Mouse (Mus musculus): ENCODE results near the gene Dazap1.

GRCm38 (mm10) chr10:80298571-80299281 is 37.4 kb downstream of the Dazap1 start:
- TF ChIP-seq EP300 (IDR thresholded peaks at IDR 0.05; ENCODE audit: low read depth in 1 of 2, low read length in 2 of 2) (no peak), ZNF384 (IDR thresholded peaks at IDR 0.05; ENCODE audit: low read depth, low read length) (no peak), TBP (IDR thresholded peaks at IDR 0.05; ENCODE audit: low read depth, low read length) (no peak), POLR2A (IDR thresholded peaks at IDR 0.05; ENCODE audit: control insufficient read depth in 1 of 2, insufficient read depth in 1 of 2, low read depth in 1 of 2, low read length in 2 of 2, poor library complexity in 1 of 2) (no peak), MAZ (IDR thresholded peaks at IDR 0.05; ENCODE audit: low read depth, low read length) (no peak), CTCF (IDR thresholded peaks at IDR 0.05 in 2 of 3, conservative IDR thresholded peaks at IDR 0.05 in 1 of 3; ENCODE audit: control insufficient read depth in 1 of 3, insufficient read depth in 1 of 3, low read depth in 2 of 3, low read length in 3 of 3, poor library complexity in 1 of 3, severe bottlenecking in 1 of 3) (no peak), USF2 (IDR thresholded peaks at IDR 0.05; ENCODE audit: borderline replicate concordance in 1 of 2, insufficient read depth in 1 of 2, low read depth in 1 of 2, low read length in 2 of 2) (no peak), MXI1 (IDR thresholded peaks at IDR 0.05; ENCODE audit: low read depth, low read length) (no peak), GABPA (IDR thresholded peaks at IDR 0.05; ENCODE audit: low read depth, low read length) (no peak)

All from MEL (cell line).